Mouse (Mus musculus) thymus, postnatal 10 days (tissue): Measurements from ENCODE around the gene Ephx1.
"Not testable (repeated sequence)": the region's sequence is repeated elsewhere in the genome, so short reads cannot be mapped to it uniquely, and the experiment has no call there.

Source experiments
- DNase-seq, 2 experiments: peaks; one replicate each; pipeline ENCODE4 v3.0.0; 2021; ENCODE audit warnings: low spot score in 2 of 2

Gene Ephx1

DNA sequence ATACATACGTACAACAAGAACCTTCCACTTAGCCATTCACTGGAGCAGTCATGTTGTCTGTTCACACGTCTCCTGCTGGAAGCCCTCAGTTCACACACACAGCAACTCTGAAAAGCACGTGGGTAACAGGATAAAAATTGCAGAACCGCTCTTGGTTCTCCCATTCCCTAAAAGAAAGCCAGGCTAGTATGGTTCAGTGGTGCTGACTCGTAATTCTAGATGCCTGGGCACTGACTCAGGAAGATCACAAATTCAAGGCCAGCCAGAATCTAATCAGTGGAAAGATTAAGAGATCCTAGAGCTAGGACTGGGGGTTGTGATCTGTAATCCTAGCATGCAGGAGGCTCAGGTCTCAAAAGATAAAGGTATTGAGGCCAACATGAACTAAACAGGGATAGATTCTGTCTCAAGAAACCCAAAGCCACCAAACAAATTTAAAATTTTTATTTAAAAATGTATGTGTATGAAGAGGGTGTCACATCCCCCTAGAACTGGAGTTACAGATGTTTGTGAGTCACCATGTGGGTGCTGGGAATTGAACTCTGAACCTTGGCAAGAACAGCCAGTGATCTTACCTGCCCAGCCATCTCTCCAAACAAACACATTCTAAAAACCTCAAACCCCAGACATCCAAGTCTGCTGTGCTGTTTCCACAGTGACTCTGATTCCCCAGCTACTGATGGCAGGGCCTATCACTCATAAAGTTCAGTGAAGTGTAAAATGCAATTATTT, at the start of gene Ephx1:
Gene Ephx1 (minus strand): TSS at position 149 of the 732 bp plus-strand sequence.
- no peak for DNase-seq

DNA sequence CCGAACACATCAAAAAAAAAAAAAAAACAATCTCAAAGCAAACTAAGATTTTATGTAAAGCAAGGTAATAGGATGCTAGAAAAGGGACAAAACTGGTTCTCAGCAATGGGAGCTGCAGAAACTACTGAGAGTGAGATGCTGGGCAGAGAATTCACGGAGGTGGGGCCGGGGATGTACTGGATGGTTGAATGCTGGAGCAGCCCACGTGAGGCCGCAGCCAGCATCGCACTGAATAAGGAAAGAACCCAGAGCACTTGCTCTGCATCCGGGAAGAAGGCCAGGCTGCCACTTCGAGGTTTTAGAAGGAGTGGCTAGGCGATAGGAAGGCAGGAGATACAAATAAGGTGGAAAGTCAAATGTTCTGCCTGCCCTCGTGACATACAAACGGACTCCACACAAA, 49.0 kb upstream of the Ephx1 start:
- DNase-seq, result no peak

DNA sequence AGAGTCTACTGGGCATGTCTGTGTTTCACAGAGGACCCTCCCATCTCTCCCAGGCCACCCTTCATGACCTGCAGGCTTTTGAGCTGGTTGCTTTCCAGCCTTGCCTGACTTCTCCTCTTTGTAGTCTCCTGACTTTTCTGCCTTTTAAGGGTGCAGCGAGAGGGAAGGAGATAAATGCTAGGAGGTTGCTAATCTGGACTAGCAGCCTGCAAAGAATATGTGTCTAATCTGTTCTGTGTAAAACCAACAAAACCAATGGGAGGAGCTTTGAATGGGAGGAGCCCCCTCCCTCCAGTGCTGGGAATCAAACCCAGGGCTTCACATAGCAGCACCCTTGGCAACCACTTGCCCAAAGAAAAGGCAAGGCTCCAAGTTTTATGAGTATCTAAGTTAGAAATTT, 47.6 kb upstream of the Ephx1 start:
- no peak for DNase-seq

DNA sequence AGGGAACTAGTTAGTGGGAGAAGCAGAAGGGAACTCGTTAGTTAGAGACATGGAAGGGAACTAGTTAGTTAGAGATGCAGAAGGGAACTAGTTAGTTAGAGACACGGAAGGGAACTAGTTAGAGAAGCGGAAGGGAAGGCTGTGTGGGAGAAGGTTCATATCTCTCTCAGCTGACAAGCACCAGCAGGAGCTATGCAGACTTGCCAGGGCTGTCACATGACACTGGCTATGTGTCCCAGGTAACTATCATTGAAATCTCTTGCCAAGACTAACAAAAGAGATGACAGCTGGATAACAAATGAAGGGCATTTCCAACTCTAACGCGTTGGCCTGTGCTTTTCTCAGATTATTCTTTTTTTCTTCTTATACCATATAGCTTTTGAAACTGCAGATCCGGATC, 43.9 kb upstream of the Ephx1 start:
- no peak for DNase-seq

DNA sequence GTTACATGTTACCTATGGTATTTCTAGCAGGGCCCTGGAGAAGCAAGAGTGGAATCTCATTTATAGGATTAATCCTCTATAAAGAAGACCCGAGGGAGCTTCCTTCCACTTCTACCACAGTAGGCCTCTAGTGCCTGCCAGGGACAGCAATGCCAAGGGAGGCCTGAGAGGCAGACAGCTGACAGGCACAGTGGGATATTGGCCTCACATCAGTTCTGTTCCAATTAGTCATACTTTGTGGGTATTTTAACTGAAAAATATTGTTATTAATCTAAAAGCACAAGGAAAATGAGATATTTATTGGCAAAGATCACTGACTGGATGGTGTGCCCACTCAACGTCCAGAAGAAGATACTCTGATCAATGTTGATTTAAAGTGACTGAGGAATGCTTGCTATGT, 43.3 kb upstream of the Ephx1 start:
- no peak for DNase-seq

DNA sequence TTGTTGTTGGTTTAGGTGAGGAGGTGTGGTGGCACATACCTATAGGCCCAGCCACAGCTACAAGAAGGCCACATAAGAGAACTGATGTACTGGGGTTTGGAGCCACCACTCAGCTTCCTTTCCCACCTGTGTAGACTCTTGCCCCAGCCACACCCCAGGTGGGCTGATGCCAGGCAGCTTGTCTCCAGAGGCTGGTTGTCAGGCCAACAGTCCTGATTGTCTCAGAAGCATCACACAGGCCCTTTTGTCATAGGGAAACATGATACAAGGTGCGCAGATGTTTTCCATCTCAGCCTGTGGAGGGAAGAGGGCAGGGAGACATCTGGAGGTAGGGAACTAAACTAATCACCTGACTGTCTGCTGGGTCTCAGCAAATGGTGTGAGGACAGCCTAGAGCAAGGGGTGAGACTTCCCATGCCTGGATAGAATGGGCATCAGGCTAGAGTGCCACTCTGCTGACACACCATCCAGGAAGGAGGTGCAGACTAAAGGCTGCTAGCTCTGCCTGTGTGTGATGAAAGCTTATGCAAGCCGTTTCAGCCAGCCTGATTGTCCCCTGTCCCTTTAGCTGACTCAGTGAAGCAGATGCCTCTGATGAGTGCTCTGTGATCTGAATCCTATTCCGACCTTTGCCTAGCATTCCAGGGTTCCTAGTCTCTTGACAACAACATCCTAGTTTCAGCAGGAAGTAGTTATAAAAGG, 41.2 kb upstream of the Ephx1 start:
- no peak for DNase-seq

DNA sequence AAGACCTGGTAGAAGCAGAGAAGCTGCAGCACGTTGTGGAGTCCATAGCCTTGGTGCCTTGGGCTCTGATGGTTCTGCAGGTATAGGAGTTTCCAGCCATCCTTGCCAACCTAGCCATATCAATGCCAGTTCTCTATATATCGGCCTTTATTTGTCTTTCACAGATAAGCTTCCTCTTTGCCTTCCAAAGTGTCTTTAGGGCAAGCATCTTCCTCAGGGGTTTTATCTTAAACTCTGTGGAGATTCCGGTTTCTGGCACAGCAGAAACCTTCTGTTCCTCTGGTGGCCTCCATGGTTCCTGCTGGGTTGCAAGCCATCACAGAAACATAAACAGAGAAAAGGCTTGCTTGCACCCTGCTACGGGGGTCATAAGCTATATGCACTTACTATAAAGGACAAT, 32.2 kb upstream of the Ephx1 start:
- no peak for DNase-seq

DNA sequence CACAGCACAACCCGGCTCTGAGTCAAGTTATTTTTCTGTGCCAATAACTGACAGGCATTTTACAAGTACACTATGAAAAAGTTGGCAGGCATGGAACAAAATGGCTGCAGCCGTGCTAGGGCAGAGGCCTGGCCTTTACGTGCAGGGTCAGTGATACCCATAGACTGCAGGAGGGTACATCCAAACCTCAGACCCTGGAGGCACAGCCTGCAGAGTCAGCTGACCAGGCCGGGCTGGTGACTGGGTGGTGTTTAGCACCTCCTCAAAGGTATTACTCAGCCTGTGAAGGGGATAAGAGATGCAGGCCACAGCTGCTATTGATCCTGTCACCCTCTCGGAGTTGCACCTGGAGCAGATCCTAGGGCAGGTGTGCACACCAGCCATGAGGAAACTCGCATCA, 30.2 kb upstream of the Ephx1 start, which contains the start of gene 9130409I23Rik:
Gene 9130409I23Rik (plus strand): TSS at position 301 of the 400 bp plus-strand sequence.
- no peak for DNase-seq

DNA sequence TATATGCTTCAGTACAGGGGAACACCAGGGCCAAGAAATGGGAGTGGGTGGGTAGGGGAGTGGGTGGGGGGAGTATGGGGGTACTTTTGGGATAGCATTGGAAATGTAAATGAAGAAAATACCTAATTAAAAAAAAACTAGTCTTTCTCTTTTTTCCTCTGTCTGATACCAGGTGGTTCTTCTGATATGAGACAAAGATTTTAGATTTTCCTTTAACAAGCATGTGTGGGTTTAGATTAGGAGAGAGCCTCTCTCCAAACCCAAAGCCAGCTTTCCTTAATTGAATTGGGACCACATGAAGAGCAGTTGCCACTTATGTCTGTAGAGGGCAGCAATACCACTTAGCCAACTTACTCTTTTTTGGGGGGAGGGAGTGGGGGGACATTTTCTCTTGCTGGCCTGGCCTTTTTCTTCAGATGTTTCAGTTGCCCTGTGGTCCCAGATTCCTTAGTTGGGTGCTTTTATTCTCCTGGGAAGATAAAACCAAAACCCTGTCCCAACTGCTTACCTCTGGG, 28.7 kb upstream of the Ephx1 start:
- DNase-seq, result no peak

DNA sequence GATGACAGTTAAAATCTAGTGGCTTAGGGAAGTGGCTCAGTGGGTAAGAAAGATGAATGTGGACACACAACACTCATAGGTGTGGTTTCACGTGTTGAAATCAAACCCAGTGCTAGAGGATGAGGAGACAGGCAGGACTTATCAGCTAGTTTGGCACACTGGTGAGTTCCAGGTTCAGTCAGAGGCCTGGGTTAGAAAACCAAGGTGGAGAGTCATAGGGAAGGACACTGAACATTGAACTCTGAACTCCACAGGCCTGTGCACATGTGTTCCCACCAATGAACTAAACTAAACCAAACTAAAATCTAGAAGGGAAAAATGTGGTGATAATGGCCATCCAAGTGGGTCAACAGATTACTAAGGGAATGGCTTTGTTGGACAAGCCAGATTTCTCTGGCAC, 26.8 kb upstream of the Ephx1 start:
- DNase-seq, result no peak

DNA sequence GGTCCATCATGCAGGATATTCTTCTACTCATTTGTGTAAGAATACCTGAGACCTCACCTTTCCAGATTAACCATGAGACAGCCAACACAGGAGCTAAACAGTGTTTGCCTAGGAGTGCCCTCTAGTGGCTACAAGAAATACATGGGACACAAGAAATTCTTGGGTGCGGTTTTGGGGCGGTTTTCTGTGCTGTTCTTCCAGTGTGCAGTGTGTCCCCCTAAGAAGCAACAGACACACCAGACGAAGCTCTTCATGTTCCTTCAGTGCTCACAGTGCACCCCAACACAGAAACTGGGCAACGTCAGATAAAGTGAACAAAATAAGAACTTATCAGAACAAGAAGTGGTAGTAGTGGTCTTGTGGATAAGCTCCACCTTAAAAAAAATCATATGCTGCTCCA, 18.9 kb upstream of the Ephx1 start:
- DNase-seq, result peak in 1 of 2 experiments; percentile 54

DNA sequence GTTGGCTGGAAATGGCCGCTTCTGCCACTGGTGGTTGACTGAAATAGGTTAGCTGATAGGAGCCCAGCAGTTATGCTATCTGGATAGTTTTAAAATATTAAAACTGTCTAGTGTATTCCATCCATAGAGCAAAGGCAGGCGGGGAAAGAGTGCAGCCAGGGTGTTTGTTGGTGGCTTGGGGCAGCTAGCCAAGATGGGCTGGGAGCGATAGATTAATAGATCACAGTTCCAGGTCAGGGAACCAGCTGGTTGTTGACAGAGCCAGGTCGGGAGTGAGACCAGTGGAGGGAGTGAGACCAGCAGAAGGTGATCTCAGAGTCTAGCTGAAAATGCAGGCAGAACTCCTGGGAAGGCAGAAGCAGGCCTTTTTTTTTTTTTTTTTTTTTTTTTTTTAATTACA, 16.9 kb upstream of the Ephx1 start:
- no peak for DNase-seq

DNA sequence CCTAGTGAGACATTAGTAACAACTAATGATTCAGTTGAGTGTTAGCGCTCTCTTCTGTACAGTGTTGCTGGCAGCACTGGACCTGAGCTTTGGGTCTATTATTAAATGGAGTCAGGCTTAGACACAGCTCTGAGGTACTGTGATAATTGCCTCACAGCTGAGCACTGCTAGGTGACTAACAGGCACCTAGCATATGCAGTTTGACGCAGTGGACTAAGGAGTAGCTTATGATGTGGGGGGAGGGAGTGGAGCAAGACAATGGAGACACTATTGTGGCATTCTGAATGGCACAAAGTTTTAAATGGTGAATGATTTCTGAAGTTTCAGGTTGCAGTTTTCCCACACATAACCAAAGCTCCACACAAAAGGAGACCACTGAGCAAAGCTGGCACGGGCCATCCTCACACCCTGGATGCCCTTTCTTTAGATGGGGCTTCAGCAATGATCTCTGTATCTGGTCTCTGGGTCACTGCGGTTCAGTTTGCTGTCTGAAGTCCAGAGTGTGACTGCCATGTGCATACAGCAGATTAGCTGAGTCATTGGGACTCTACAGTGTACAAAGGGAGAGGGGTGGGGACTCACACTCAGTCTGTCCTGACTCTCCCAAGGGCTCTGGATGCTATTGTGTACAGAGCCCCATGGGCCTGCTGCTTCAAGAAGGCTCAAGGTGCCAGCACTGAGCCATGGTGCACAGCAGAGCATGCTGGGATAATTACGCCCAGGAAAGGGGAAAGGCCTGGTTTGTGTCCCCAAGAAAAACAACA, 14.5 kb upstream of the Ephx1 start:
- not testable (repeated sequence) for DNase-seq

DNA sequence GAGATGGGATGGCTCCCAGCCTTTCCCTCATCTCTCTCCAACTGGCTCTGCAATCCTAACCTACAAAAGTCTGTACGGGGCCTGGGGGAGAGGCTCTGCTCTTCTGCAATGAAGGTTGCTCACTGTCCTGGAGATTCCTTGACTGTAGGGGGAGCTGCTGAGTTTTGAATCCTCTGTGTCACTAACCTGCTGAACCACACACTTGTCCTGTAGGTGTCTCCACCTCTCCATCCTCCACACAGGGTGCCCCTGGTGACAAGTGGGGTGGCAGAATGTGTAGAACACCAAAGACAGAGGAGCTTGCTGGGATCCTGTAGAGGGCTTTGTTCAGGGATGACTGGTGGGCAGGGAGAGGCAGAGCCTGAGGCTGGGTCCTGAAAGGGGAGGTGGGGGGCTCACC, 1.6 kb upstream of the Ephx1 start:
- DNase-seq, result peak; percentile 80 to 91

DNA sequence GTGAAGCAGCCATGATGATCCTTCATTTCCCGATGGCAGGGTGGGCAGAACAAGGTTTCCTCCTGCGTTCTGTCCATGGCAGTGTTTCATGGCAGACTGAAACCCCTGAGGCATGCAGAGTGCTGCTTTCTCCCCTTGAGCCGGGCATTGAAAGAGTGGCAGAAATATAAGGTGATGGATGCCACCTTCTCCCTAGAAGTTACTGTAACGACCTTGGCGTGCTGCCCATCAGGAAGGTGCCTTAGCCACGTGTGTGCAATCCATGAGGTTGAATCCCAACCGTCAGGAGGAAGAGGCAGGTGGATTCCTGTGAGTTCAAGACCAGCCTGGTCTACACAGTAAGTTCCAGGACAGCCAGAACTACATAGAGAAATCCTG, 773 bp upstream of the Ephx1 start:
- DNase-seq, result no peak

DNA sequence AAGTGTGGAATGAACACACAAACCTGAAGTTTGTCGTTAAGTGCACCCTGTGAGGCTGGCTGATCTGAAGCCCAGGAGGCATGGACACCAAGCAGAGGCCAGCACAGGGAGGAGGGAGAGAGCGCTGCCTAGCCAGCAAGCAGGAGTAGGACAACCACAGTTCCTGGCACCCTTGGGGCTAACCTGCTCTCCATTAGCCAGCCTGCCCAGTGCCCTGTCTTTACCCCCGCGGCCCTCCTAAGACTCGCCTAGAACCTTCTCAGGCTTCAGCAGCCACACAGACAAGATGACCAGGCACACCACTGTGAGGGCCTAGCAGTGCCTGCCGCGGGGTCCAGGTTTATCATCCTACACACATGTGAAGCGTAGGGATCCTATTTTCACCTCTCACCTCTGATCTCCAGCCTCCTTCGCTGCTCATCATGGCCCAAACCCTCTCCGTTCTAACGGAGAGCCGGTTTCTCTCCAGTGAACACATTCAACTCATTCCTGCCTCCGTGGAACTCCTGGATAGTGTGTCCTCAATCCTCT, 2.7 kb downstream of the Ephx1 start:
- DNase-seq, result no peak

DNA sequence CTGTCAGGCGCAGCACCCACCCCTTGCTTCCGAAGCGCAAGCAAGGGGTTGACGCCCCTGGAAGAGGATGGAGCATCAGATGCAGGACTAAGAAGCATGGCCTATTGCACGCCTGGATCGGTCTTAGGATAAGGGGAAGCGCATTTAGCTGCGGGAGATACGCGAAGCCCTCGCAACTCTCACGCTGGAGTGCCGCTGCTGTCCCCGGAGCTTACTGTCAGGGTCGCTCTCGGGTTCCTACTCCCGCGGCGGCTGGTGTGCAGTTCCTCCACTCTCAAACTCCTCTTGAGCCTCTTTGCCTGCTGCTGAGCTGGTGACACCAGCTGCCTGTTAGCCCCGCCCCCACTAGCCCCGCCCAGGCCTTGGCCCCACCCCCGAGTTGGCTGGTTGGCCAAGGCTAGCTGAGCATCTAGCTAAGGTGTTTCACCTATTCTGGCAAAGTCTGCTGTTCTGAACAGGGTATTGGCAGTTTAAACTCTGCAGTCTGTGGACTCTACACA, 3.4 kb downstream of the Ephx1 start:
- DNase-seq, result peak; percentile 81 to 86

DNA sequence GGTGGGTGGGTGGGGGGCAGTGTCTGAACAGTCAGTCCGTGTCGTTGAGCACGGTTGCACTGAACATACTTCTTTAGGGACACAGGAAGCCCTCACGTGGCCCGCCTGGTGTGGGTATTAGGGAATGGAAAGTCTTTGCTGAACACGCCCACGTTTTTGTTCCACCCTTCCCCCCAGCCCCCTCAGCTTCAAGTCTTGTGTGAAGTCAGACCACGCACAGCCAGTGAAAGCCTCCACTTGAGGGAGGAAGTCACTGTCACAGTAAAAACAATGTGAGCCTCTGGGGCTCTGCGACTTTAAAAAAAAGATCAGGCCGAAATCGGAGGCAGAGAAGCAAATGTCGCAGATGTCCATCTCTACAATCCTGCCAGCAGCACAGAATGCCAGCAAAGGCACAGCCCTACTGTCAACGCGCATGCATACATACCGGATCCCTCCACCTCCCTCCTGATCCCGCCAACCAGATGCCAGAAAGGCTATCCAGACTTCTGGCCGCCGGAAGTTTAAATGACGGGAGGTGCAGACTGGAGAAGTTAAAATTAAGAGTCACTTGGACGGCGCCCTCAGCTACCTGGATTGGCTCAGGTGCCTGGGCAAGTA, 4.1 kb downstream of the Ephx1 start:
- DNase-seq, result peak; percentile 53

DNA sequence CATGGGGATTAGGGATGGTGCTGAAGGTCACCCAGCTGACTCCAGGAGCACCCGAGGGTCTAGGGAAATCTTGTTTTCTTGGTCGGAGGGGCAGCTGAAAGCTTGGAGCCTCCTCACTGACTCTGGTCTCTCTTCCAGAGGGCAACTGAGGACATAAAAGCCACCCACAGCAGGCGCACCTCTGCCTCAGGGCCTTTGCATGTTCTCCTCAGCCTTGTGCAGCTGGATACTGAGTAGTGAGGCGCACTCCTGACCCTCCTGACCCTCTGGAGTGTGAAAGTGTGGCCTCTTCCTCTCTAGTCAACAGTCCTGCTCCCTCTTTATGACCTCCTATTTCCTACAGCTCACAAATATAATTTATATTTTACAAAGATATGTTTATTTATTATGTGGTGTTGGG, 4.7 kb downstream of the Ephx1 start:
- DNase-seq, result no peak

DNA sequence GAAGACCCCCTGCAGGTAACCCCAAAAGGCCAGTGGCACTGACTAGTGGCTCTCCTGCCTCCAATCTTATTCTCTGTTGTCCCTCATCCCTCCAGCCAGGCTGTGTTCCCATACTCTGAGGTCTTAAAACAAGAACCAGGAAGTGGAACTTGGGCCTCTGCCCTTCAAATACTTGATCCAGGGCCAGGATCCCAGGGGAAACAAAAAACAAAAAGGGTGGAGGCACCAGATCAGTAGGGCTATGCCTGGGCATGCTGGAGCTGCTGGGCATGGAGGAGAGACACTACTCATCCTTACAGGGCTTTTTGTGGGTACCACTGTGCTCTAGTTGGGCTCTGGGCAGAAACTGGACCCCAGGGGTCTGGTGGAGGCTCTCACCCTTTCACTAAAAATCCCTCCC, 5.1 kb downstream of the Ephx1 start:
- no peak for DNase-seq

DNA sequence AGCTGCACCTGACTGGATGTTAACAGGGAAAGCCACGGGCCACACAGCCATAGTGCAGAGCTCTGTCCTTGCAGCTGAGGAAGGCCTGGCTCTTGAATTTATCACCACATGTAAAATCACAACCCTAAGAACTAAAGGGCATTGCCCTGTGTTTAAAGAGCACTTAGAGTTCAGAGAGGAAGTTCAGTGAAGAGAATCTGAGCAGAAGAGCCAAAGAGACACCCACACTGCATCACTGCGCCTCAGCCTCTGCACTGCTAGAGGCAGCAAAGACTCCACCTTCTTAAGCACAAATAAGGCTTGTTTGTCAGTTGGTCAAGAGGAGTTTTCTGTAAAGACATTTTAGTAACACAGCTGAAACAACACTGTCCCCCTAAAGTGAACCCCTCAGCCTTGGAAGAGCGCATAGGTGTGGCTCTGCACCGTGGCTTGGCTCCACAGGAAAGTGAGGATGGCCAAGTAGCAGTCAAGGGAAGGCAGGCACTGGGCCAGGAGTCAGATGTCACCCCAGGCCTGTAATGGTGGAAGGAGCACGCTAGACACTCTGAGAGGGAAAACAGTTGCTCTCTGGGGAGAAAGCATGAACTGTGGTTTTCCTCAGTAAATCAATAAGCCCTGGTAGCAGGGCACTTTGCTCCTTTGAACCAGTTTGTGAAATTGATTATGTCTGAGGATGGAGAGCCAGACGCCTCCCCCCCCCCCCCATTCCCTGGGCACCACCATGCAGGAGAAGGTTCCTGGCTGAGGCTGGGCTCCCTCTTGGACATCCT, 5.8 kb downstream of the Ephx1 start:
- no peak for DNase-seq
